Mouse (Mus musculus) spleen, adult 2 months (tissue): Measurements from ENCODE around the gene Cabp7.

Experiments
- CTCF ChIP-seq: fragments of 200-500 bp; IDR thresholded peaks from 2 replicates; pipeline ENCODE4 v1.5.1; 2011; ENCODE audit warnings: mild to moderate bottlenecking, inconsistent platforms; ENCODE audit not compliant: insufficient read depth, insufficient read length, insufficient replicate concordance; ENCODE audit errors: extremely low read depth
- POLR2A ChIP-seq: fragments of 200-500 bp; IDR thresholded peaks from 2 replicates; pipeline ENCODE4 v1.6.1; 2011; ENCODE audit warnings: low read depth, low read length, inconsistent platforms

GRCm38 (mm10) chr11:4763631-4764030 is 17.1 kb upstream of the Cabp7 start:
- TF ChIP-seq POLR2A (no peak), CTCF (no peak)
